Mouse (Mus musculus) neural tube, embryonic 14.5 days (tissue): ENCODE data around the gene Rpl29. TPM values are rescaled to one million over a fixed set of nuclear protein-coding genes. Genes with fewer than 3 reads are reported as not detected.

Source experiments
- ATAC-seq: fragments of 200-750 bp; cut with Nextera tagmentation; 2 replicates; pipeline ENCODE4 v1.8.0; 2017; ENCODE audit warnings: low read depth, mild to moderate bottlenecking, moderate TSS enrichment, moderate library complexity
- H3K27ac ChIP-seq: fragments of 300-500 bp; sonication (generic); 2 replicates; pipeline ENCODE4 v1.5.1; 2014; ENCODE audit warnings: low read depth, mild to moderate bottlenecking, control low read depth, low read length, moderate library complexity, mixed read lengths
- H3K27me3 ChIP-seq: fragments of 300-500 bp; sonication (generic); 2 replicates; pipeline ENCODE4 v1.6.1; 2014; ENCODE audit warnings: low read length; ENCODE audit not compliant: control insufficient read depth, insufficient read depth
- H3K36me3 ChIP-seq: fragments of 300-500 bp; sonication (generic); 2 replicates; pipeline ENCODE4 v1.6.1; 2014; ENCODE audit warnings: low read length, mixed read lengths; ENCODE audit not compliant: control insufficient read depth, insufficient read depth
- H3K4me1 ChIP-seq: fragments of 300-500 bp; sonication (generic); 2 replicates; pipeline ENCODE4 v1.6.1; 2014; ENCODE audit warnings: low read length; ENCODE audit not compliant: control insufficient read depth, insufficient read depth
- H3K4me2 ChIP-seq: fragments of 300-500 bp; sonication (generic); 2 replicates; pipeline ENCODE4 v1.6.1; 2014; ENCODE audit warnings: mild to moderate bottlenecking, low read depth, low read length, control low read depth
- H3K4me3 ChIP-seq: fragments of 300-500 bp; sonication (generic); 2 replicates; pipeline ENCODE4 v1.5.1; 2014; ENCODE audit warnings: low read depth, low read length, control low read depth, mixed read lengths
- H3K9ac ChIP-seq: fragments of 300-500 bp; sonication (generic); replicated peaks from 2 replicates; pipeline ENCODE4 v1.6.1; 2014; ENCODE audit warnings: low read depth, mild to moderate bottlenecking, control low read depth, low read length, mixed read lengths
- H3K9me3 ChIP-seq: fragments of 300-500 bp; sonication (generic); 2 replicates; pipeline ENCODE4 v1.6.1; 2016; ENCODE audit warnings: low read length; ENCODE audit not compliant: control insufficient read depth
- WGBS: fragments of 180-500 bp; shearing (Covaris S2); extraction: QIAGEN DNeasy Blood & Tissue Kit; methylation state at CpG from one replicate; pipeline ENCODE4 v1.1.7; 2014; 5-methylcytosine and 5-hydroxymethylcytosine counted together
- polyA plus RNA-seq: library from polyadenylated mRNA; unstranded; fragments of >200 nt; fragmentation: Nextera tagmentation; extraction: Ambion mirVana; gene quantifications from 2 replicates; pipeline ENCODE4 v1.2.1, GENCODE M21; 2014

Gene Rpl29
- polyA plus RNA-seq, 1 experiment from 2014 or later: 719 TPM

GRCm38 (mm10) chr9:106465571-106466200 lies 36.4 kb downstream of the Rpl29 start, which contains the start of gene Gpr62:
Gene Gpr62, minus strand, starts transcription at chr9:106465938.
- peak within 1 kb of the TSS; percentile 77 for H3K9ac ChIP-seq
- H3K4me2 ChIP-seq: peak within 1 kb of the TSS; percentile 97
- 24% methylated on average over 26 of the region's 26 CpGs for WGBS
- ATAC-seq: peak; percentile 28
- H3K4me3 ChIP-seq: peak within 1 kb of the TSS; percentile 50
- H3K36me3 ChIP-seq: peaks cover 34% of the 10 kb centered on the region
- H3K4me1 ChIP-seq: peaks cover 16% of the 10 kb centered on the region
- H3K27me3 ChIP-seq: no peaks in the 10 kb centered on the region
- H3K9me3 ChIP-seq: no peaks in the 10 kb centered on the region
- H3K27ac ChIP-seq: peak within 1 kb of the TSS; percentile 89

DNA sequence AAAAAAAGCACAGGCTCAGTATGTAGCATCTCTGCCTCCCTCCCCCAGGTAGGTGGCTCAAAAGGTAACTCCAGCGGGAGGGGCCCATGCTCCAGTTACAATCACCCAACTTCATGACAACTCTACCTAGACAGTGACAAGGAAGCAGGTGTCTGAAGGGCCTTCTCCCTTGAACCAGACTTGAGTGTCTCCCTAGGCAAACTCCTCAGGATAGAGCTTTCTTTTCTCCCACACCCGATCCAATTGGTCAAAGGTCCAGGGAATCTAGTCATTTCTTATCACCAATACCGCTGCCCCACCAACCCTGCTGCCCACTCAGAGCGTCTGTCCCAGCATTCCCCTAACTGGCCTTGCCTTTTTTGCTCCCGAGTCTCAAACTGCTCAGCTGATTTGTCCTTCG lies 37.5 kb downstream of the Rpl29 start:
- no peak for ATAC-seq
- Histone ChIP-seq H3K9me3 (no peaks in the 10 kb centered on the region), H3K27ac (no peak overlapping the region), H3K4me1 (peaks cover 16% of the 10 kb centered on the region), H3K27me3 (no peaks in the 10 kb centered on the region), H3K9ac (no peak overlapping the region), H3K4me3 (no peak overlapping the region), H3K36me3 (peaks cover 25% of the 10 kb centered on the region), H3K4me2 (no peak overlapping the region)
- WGBS: 92% methylated on average over 6 of the region's 6 CpGs

DNA sequence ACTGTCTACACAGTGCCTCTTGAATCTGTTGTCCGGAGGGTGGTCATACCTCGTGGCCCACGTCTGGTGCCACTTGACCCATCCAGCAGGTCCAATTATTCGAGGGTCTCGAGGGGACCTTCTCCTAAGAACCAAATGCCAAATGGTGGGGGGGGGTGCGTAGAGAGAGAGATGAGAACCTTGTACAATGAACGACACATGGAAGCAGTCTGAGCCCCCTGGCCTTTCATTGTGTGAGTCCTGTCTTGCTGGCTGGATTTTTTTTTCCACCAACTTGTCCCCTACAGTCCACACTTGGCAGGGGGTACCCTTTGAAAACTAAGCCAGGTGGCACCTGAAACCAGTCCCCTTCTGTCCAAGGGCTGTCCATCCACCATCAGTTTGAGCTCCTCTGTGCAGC lies 38.5 kb downstream of the Rpl29 start:
- Histone ChIP-seq H3K4me1 (peaks cover 16% of the 10 kb centered on the region), H3K36me3 (peaks cover 16% of the 10 kb centered on the region), H3K27me3 (no peaks in the 10 kb centered on the region), H3K4me3 (no peak overlapping the region), H3K4me2 (no peak overlapping the region), H3K27ac (no peak overlapping the region), H3K9me3 (no peaks in the 10 kb centered on the region), H3K9ac (no peak overlapping the region)
- 86% methylated on average over 7 of the region's 7 CpGs for WGBS
- no peak for ATAC-seq

DNA sequence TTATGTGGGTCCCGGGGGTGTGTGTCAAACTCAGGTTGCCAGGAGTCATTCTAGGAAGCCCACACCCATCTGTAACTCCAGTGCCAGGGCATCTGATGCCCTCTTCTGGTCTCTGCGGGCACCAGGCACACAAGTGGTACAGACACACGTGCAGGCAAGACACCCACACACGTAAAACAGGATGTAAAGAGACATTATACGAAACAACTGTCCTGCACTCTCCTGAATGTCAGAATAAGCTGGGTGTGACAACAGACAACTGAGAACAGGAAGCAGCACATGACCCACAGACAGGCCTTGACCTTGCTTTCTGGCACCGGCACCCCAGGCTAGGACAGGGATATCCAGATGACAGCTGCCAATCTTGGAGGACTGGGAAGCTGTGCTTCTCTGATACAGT lies 40.1 kb downstream of the Rpl29 start:
- H3K4me1 ChIP-seq: peaks cover 17% of the 10 kb centered on the region

GRCm38 (mm10) chr9:106469776-106470175 lies 40.5 kb downstream of the Rpl29 start:
- Histone ChIP-seq H3K9ac (no peak overlapping the region), H3K27ac (no peak overlapping the region), H3K36me3 (no peaks in the 10 kb centered on the region), H3K4me1 (peaks cover 13% of the 10 kb centered on the region), H3K4me3 (no peak overlapping the region), H3K9me3 (no peaks in the 10 kb centered on the region), H3K27me3 (no peaks in the 10 kb centered on the region), H3K4me2 (no peak overlapping the region)
- no peak for ATAC-seq
- WGBS: 73% methylated on average over 9 of the region's 9 CpGs

More for the DNA sequence above, 40.1 kb downstream of the Rpl29 start:
- WGBS: 76% methylated on average over 6 of the region's 6 CpGs
- Histone ChIP-seq H3K9ac (no peak overlapping the region), H3K36me3 (peaks cover 3% of the 10 kb centered on the region; the same call in 1 of the 2 replicates), H3K27me3 (no peaks in the 10 kb centered on the region), H3K4me3 (no peak overlapping the region), H3K27ac (no peak overlapping the region), H3K4me2 (no peak overlapping the region), H3K9me3 (no peaks in the 10 kb centered on the region)
- no peak for ATAC-seq

DNA sequence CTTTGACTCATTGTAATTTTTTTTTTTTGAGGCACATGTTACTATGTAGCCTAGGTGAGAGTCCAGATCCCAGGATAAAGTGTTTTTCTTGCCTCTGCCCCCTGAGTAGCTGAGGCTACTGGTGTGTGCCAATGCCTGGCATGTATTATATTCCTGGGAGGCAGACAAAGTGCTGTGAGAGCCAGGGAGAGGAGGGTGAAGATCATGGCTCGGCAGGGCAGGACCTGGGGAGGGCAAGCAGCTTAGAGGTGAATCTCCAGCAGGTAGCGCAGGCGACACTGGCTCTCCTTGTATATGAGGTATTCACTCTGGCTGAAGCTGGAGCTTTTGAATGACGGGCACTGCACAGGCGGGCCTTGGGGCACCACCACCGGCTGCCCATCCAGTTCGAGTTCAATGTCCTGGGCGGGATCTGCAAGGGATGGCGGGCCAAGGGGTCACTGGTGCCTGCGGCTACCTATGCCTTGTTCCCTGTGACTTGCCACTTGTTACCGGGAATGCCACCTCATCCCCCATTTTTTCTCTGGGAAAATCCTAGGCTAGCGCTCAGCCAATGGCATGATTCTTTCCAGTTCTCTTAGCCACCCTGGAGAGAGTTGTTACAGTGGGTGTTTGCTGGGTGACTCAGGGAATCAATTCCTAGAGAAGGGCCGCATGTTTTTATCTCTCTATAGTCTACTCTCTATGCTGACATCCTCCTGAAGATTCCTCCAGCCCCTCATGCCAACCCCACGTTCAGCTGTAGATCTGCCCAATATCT lies 41.9 kb downstream of the Rpl29 start:
- ATAC-seq: no peak
- no peak overlapping the region for H3K9ac ChIP-seq
- H3K4me3 ChIP-seq: no peak overlapping the region
- H3K27ac ChIP-seq: no peak overlapping the region
- no peaks in the 10 kb centered on the region for H3K27me3 ChIP-seq
- no peaks in the 10 kb centered on the region for H3K36me3 ChIP-seq
- no peak overlapping the region for H3K4me2 ChIP-seq
- H3K9me3 ChIP-seq: no peaks in the 10 kb centered on the region
- H3K4me1 ChIP-seq: peaks cover 3% of the 10 kb centered on the region; the same call in 1 of the 2 replicates
- WGBS: 72% methylated on average over 14 of the region's 14 CpGs

- Histone ChIP-seq H3K27ac (no peak overlapping the region), H3K4me2 (no peak overlapping the region), H3K27me3 (no peaks in the 10 kb centered on the region), H3K9me3 (no peaks in the 10 kb centered on the region), H3K4me1 (peaks cover 3% of the 10 kb centered on the region; the same call in 1 of the 2 replicates), H3K9ac (no peak overlapping the region), H3K36me3 (no peaks in the 10 kb centered on the region), H3K4me3 (no peak overlapping the region)
- ATAC-seq: no peak
- WGBS: 19% methylated on average over 5 of the region's 5 CpGs
Measured at GRCm38 (mm10) chr9:106471892-106472291, 42.6 kb downstream of the Rpl29 start.

GRCm38 (mm10) chr9:106472321-106472720 lies 43.1 kb downstream of the Rpl29 start:
- no peak overlapping the region for H3K27ac ChIP-seq
- no peaks in the 10 kb centered on the region for H3K9me3 ChIP-seq
- WGBS: 73% methylated on average over 4 of the region's 4 CpGs
- no peak for ATAC-seq
- no peak overlapping the region for H3K4me3 ChIP-seq
- H3K27me3 ChIP-seq: no peaks in the 10 kb centered on the region
- no peak overlapping the region for H3K9ac ChIP-seq
- H3K4me1 ChIP-seq: peaks cover 3% of the 10 kb centered on the region; the same call in 1 of the 2 replicates
- H3K4me2 ChIP-seq: no peak overlapping the region
- no peaks in the 10 kb centered on the region for H3K36me3 ChIP-seq

DNA sequence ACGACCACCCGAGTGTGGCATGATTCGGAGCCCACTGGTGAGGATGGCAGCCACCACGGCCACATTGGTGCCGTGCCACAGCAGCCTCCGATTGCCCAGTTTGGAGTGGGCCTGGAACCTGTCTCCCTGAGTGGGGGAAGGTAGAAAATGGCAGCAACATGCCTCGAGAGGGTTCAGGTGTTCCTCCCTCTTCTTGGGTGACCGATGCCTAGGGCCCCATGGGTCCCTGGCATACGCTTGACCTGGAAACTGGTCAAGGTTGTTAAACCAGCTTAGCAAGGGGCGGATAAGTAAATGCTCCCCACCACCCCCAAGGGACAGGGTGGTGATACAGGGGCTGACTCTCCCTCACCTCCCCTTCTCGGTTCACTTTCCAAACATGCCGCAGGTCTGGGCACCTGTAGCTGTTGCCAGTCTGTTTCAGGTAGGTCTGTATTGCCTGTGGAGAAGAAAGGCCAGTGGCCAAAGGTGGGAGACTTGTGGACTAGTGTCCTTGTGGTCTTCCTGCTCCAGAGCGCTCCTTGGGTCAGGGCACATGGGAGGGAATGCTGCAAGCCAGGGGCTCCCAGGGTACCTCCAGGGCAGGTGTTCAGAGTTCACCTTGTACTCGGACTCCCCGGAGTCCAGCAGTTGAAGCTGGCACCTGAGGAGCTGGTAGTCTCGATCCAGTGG lies 44.0 kb downstream of the Rpl29 start:
- Histone ChIP-seq H3K27me3 (no peaks in the 10 kb centered on the region), H3K4me2 (no peak overlapping the region), H3K4me3 (no peak overlapping the region), H3K4me1 (peaks cover 9% of the 10 kb centered on the region), H3K9ac (no peak overlapping the region), H3K36me3 (no peaks in the 10 kb centered on the region), H3K9me3 (no peaks in the 10 kb centered on the region), H3K27ac (no peak overlapping the region)
- 90% methylated on average over 16 of the region's 16 CpGs for WGBS
- no peak for ATAC-seq
